Mouse (Mus musculus): ENCODE data around the gene Hoxd11. TPM values are rescaled to one million over a fixed set of nuclear protein-coding genes. Genes with fewer than 3 reads are reported as not detected.

Hoxd11 gene
- polyA plus RNA-seq, 1 experiment: not detected

DNA sequence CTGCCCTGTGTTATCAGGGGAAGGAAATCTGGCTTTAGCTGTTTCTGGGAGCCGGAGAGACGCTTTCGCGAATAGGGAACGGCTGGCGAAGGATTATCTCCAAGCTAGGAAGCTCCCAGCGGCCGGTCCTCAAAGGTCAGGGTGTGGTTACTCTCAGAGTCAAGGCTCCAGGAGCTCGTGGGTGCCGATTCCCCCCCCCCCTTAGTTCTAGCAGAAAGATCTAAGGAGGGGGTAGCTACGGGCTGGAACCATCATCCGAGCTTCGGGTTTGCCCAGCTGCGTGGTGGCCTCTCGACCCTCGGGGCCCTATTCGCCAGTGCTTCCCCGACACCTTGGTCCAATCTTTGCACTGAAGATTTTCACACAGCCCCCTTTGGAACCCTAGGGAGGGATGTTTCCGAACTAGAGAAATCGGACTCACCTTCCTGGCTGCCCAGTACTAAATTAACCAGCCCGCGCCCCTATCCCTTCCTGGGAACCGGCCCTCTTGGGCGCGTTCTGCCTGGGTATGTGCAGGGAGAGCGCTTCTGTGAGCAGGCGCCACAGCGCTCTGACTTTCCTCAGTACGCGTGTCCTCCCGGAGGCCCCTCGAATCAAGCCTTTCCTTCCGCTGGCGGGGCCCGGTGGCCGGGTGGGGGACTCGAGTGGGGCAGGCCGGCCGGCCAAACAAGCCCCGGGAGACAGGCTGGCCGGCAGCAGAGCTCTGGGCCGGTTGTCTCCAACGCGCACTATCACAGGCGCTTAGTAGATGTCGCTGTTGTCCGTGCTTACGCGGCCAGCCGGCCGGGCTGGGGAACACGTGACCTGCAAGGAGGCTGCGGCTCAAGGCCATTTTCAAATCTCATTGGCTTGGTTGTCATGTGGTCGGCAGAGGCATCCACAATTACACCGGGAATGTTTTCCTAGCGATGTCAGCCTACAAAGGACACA lies 11.9 kb downstream of the Hoxd11 start, which contains the start of gene Hoxd10:
Gene Hoxd10 (plus strand): TSS at position 903 of the 930 bp plus-strand sequence.
- DNase-seq: no peak
- WGBS: 9% methylated on average over 56 of the region's 56 CpGs
- TF ChIP-seq POLR2A (IDR thresholded peaks at IDR 0.05; ENCODE audit: control insufficient read depth, extremely low read depth, insufficient read depth, low read length, poor library complexity) (no peak), CTCF (IDR thresholded peaks at IDR 0.05; ENCODE audit: borderline replicate concordance, control insufficient read depth, extremely low read depth, insufficient read depth, low read length, poor library complexity) (no peak)
- Histone ChIP-seq H3K4me3 (ENCODE audit: control insufficient read depth, insufficient read depth, low read length) (no peak within 1 kb of the TSS), H3K36me3 (ENCODE audit: control insufficient read depth, insufficient read depth, low read length) (no peaks in the 10 kb centered on the region), H3K27me3 (ENCODE audit: control insufficient read depth, insufficient read depth, low read length) (peaks cover 40% of the 10 kb centered on the region), H3K27ac (ENCODE audit: control insufficient read depth, insufficient read depth, low read length) (no peak within 1 kb of the TSS), H3K4me1 (replicated peaks; ENCODE audit: control insufficient read depth, insufficient read depth, low read length) (no peaks in the 10 kb centered on the region)

DNA sequence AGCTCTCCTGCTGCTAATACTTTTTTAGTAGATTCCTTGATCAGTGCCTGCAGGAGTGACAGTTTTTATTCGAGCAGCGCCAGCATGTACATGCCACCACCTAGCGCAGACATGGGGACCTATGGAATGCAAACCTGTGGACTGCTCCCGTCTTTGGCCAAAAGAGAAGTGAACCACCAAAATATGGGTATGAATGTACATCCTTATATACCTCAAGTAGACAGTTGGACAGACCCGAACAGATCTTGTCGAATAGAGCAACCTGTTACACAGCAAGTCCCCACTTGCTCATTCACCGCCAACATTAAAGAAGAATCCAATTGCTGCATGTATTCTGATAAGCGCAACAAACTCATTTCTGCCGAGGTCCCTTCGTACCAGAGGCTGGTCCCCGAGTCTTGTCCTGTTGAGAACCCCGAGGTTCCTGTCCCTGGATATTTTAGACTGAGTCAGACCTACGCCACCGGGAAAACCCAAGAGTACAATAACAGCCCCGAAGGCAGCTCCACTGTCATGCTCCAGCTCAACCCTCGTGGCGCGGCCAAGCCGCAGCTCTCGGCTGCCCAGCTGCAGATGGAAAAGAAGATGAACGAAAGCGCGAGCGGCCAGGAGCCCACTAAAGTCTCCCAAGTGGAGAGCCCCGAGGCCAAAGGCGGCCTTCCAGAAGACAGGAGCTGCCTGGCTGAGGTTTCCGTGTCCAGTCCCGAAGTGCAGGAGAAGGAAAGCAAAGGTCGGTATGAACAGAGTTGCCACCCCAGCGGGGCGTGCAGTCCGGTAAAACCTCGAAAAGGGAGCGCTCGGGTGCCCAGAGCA lies 12.8 kb downstream of the Hoxd11 start:
- H3K27me3 ChIP-seq (ENCODE audit: control insufficient read depth, insufficient read depth, low read length): peaks cover 41% of the 10 kb centered on the region

DNA sequence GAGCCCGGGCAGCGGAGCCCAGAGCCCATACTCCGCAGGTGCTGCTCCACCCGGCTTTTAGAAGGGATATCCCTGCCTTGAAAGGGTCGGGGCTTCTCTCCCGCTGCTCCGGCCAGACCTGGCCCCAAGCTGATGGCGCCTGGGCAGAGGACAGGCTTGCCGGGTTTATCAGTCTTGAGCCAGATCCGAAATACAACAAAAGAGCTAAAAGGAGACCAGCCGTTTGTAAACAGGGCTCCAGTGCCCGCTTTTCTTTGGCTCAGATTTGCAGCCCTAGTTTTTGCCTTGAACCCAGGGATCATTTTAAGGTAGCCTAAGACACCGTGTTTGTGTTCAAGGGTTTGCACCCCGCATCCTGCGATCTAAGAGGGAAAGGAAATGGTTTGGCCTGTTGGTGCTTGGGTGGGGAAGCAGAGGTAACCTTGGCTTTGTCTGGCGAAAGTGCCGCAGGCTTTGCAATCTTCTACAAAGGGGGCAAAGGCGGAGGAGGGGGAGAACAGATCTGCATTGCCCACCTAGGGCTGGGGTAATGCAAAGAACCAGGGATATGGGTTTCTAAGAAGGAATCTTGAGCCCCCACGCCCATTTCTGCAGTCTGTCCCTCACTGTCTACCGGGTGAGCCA lies 13.6 kb downstream of the Hoxd11 start:
- H3K4me3 ChIP-seq (ENCODE audit: control insufficient read depth, insufficient read depth, low read length): no peak overlapping the region
- no peak overlapping the region for H3K27ac ChIP-seq (ENCODE audit: control insufficient read depth, insufficient read depth, low read length)
- DNase-seq: no peak
- peaks cover 35% of the 10 kb centered on the region for H3K27me3 ChIP-seq (ENCODE audit: control insufficient read depth, insufficient read depth, low read length)
- TF ChIP-seq POLR2A (IDR thresholded peaks at IDR 0.05; ENCODE audit: control insufficient read depth, extremely low read depth, insufficient read depth, low read length, poor library complexity): no peak
- TF ChIP-seq CTCF (IDR thresholded peaks at IDR 0.05; ENCODE audit: borderline replicate concordance, control insufficient read depth, extremely low read depth, insufficient read depth, low read length, poor library complexity): no peak
- no peaks in the 10 kb centered on the region; the same call in 1 of the 2 replicates for H3K4me1 ChIP-seq (replicated peaks; ENCODE audit: control insufficient read depth, insufficient read depth, low read length)
- WGBS: 6% methylated on average over 20 of the region's 20 CpGs
- H3K36me3 ChIP-seq (ENCODE audit: control insufficient read depth, insufficient read depth, low read length): no peaks in the 10 kb centered on the region

More for the DNA sequence above, 12.8 kb downstream of the Hoxd11 start:
- TF ChIP-seq POLR2A (IDR thresholded peaks at IDR 0.05; ENCODE audit: control insufficient read depth, extremely low read depth, insufficient read depth, low read length, poor library complexity): no peak
- no peak for TF ChIP-seq CTCF (IDR thresholded peaks at IDR 0.05; ENCODE audit: borderline replicate concordance, control insufficient read depth, extremely low read depth, insufficient read depth, low read length, poor library complexity)
- 9% methylated on average over 35 of the region's 35 CpGs for WGBS
- no peak overlapping the region for H3K4me3 ChIP-seq (ENCODE audit: control insufficient read depth, insufficient read depth, low read length)
- H3K4me1 ChIP-seq (replicated peaks; ENCODE audit: control insufficient read depth, insufficient read depth, low read length): no peaks in the 10 kb centered on the region
- H3K36me3 ChIP-seq (ENCODE audit: control insufficient read depth, insufficient read depth, low read length): no peaks in the 10 kb centered on the region
- H3K27ac ChIP-seq (ENCODE audit: control insufficient read depth, insufficient read depth, low read length): no peak overlapping the region
- DNase-seq: no peak

DNA sequence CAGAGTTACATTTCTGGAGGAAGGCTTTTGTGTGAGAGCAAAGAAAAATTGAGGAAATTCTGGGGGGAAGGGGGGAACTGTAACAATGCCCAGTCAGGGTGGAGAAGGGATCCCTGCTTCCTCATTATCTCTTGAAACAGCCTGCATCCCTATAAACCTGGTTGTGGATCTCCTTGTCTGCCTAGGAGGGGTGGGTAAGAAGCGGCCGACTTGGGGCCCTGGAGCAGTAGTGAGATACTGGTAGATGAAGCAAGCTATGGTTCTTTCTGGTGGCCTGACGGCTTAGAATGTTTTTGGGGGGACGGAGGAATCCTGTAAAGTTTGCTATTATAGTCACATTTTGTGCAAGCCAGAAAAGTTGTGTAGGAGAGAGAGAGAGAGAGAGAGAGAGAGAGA lies 14.1 kb downstream of the Hoxd11 start:
- 19% methylated on average over 4 of the region's 4 CpGs for WGBS
- Histone ChIP-seq H3K36me3 (ENCODE audit: control insufficient read depth, insufficient read depth, low read length) (no peaks in the 10 kb centered on the region), H3K4me1 (replicated peaks; ENCODE audit: control insufficient read depth, insufficient read depth, low read length) (no peaks in the 10 kb centered on the region; the same call in 1 of the 2 replicates), H3K4me3 (ENCODE audit: control insufficient read depth, insufficient read depth, low read length) (no peak overlapping the region), H3K27me3 (ENCODE audit: control insufficient read depth, insufficient read depth, low read length) (peaks cover 36% of the 10 kb centered on the region), H3K27ac (ENCODE audit: control insufficient read depth, insufficient read depth, low read length) (no peak overlapping the region)
- DNase-seq: no peak
- no peak for TF ChIP-seq CTCF (IDR thresholded peaks at IDR 0.05; ENCODE audit: borderline replicate concordance, control insufficient read depth, extremely low read depth, insufficient read depth, low read length, poor library complexity)
- no peak for TF ChIP-seq POLR2A (IDR thresholded peaks at IDR 0.05; ENCODE audit: control insufficient read depth, extremely low read depth, insufficient read depth, low read length, poor library complexity)

DNA sequence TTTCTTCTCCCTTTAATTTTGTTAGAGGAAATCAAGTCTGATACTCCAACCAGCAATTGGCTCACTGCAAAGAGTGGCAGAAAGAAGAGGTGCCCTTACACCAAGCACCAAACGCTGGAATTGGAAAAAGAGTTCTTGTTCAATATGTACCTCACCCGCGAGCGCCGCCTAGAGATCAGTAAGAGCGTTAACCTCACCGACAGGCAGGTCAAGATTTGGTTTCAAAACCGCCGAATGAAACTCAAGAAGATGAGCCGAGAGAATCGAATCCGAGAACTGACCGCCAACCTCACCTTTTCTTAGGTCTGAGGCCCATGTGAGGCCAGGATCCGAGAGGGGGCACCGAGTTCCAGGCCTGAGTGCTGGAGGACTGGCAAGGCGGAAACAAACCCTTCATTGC lies 14.7 kb downstream of the Hoxd11 start:
- no peak for DNase-seq

DNA sequence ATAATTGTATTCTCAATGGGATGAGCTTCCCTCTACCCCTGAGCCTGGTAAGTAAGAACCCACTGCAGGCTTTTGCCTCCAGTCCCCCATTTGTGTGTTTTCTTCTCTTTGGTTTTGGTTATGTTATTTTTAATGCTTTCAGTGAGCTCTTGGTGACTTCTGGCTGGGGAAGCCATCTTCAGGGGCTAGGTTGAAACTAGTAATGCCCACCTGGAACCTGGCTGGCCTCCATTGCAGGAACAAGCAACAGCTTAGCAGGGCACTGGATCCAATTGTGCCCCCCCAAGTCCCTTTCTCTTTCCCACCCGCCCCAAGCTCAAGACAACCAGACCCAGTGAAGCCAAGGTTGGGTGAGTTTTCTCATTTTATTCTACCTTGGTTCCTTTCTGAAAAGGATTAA lies 16.0 kb downstream of the Hoxd11 start:
- H3K4me1 ChIP-seq (replicated peaks; ENCODE audit: control insufficient read depth, insufficient read depth, low read length): no peaks in the 10 kb centered on the region; the same call in 1 of the 2 replicates
- 28% methylated on average over 1 of the region's 1 CpGs for WGBS
- TF ChIP-seq POLR2A (IDR thresholded peaks at IDR 0.05; ENCODE audit: control insufficient read depth, extremely low read depth, insufficient read depth, low read length, poor library complexity) (no peak), CTCF (IDR thresholded peaks at IDR 0.05; ENCODE audit: borderline replicate concordance, control insufficient read depth, extremely low read depth, insufficient read depth, low read length, poor library complexity) (no peak)
- no peak overlapping the region for H3K4me3 ChIP-seq (ENCODE audit: control insufficient read depth, insufficient read depth, low read length)
- H3K27ac ChIP-seq (ENCODE audit: control insufficient read depth, insufficient read depth, low read length): no peak overlapping the region
- no peak for DNase-seq
- peaks cover 38% of the 10 kb centered on the region for H3K27me3 ChIP-seq (ENCODE audit: control insufficient read depth, insufficient read depth, low read length)
- no peaks in the 10 kb centered on the region for H3K36me3 ChIP-seq (ENCODE audit: control insufficient read depth, insufficient read depth, low read length)

More for the DNA sequence above, 14.7 kb downstream of the Hoxd11 start:
- Histone ChIP-seq H3K4me3 (ENCODE audit: control insufficient read depth, insufficient read depth, low read length) (no peak overlapping the region), H3K4me1 (replicated peaks; ENCODE audit: control insufficient read depth, insufficient read depth, low read length) (no peaks in the 10 kb centered on the region; the same call in 1 of the 2 replicates), H3K27me3 (ENCODE audit: control insufficient read depth, insufficient read depth, low read length) (peaks cover 35% of the 10 kb centered on the region), H3K27ac (ENCODE audit: control insufficient read depth, insufficient read depth, low read length) (no peak overlapping the region), H3K36me3 (ENCODE audit: control insufficient read depth, insufficient read depth, low read length) (no peaks in the 10 kb centered on the region)
- no peak for TF ChIP-seq POLR2A (IDR thresholded peaks at IDR 0.05; ENCODE audit: control insufficient read depth, extremely low read depth, insufficient read depth, low read length, poor library complexity)
- TF ChIP-seq CTCF (IDR thresholded peaks at IDR 0.05; ENCODE audit: borderline replicate concordance, control insufficient read depth, extremely low read depth, insufficient read depth, low read length, poor library complexity): no peak
- 10% methylated on average over 16 of the region's 16 CpGs for WGBS
